Mouse (Mus musculus): ENCODE results near the gene Olfr159.

- TF ChIP-seq EP300 (optimal IDR thresholded peaks at IDR 0.05), result no peak
- TF ChIP-seq CTCF (IDR thresholded peaks at IDR 0.05; ENCODE audit: low read depth), result peak; percentile 90
Observed at GRCm38 (mm10) chr4:43724764-43725163, 46.0 kb downstream of the Olfr159 start.
